Mouse (Mus musculus) limb, embryonic 12.5 days (tissue): Measurements from ENCODE around the gene Shisa6. TPM values are rescaled to one million over a fixed set of nuclear protein-coding genes. Genes with fewer than 3 reads are reported as not detected.
"Not testable (repeated sequence)": the region's sequence is repeated elsewhere in the genome, so short reads cannot be mapped to it uniquely, and the experiment has no call there.

ENCODE experiments used
- ATAC-seq: fragments of 200-750 bp; cut with Nextera tagmentation; 2 replicates; pipeline ENCODE4 v1.8.0; 2017; ENCODE audit warnings: low read depth, moderate TSS enrichment; ENCODE audit not compliant: insufficient number of reproducible peaks, insufficient read depth, low FRiP score, low TSS enrichment
- H3K27ac ChIP-seq: fragments of 300-500 bp; sonication (generic); 2 replicates; pipeline ENCODE4 v1.5.1; 2016; ENCODE audit warnings: mild to moderate bottlenecking, moderate library complexity
- H3K27me3 ChIP-seq: fragments of 300-500 bp; sonication (generic); 2 replicates; pipeline ENCODE4 v1.6.1; 2016; ENCODE audit warnings: mild to moderate bottlenecking, moderate library complexity
- H3K36me3 ChIP-seq: fragments of 300-500 bp; sonication (generic); 2 replicates; pipeline ENCODE4 v1.6.1; 2016; ENCODE audit warnings: mild to moderate bottlenecking, moderate library complexity
- H3K4me1 ChIP-seq: fragments of 300-500 bp; sonication (generic); replicated peaks from 2 replicates; pipeline ENCODE4 v1.6.1; 2016
- H3K4me2 ChIP-seq: fragments of 300-500 bp; sonication (generic); 2 replicates; pipeline ENCODE4 v1.6.1; 2016; ENCODE audit warnings: mild to moderate bottlenecking, moderate library complexity
- H3K4me3 ChIP-seq: fragments of 300-500 bp; sonication (generic); replicated peaks from 2 replicates; pipeline ENCODE4 v1.5.1; 2016; ENCODE audit warnings: mild to moderate bottlenecking
- H3K9ac ChIP-seq: fragments of 300-500 bp; sonication (generic); replicated peaks from 2 replicates; pipeline ENCODE4 v1.6.1; 2016; ENCODE audit warnings: mild to moderate bottlenecking, moderate library complexity
- H3K9me3 ChIP-seq: fragments of 300-500 bp; sonication (generic); 2 replicates; pipeline ENCODE4 v1.6.1; 2016; ENCODE audit warnings: mild to moderate bottlenecking, moderate library complexity
- WGBS: fragments of 180-500 bp; shearing (Covaris S2); methylation state at CpG from one replicate; pipeline ENCODE4 v1.1.7; 2016; 5-methylcytosine and 5-hydroxymethylcytosine counted together
- polyA plus RNA-seq: library from polyadenylated mRNA; unstranded; fragments of >200 nt; fragmentation: Nextera tagmentation; extraction: Ambion mirVana; gene quantifications from 2 replicates; pipeline ENCODE4 v1.2.1, GENCODE M21; 2016

Gene Shisa6
- polyA plus RNA-seq, 1 experiment from 2014 or later: 0.18 TPM

- no peaks in the 10 kb centered on the region for H3K4me1 ChIP-seq
- ATAC-seq: no peak
- H3K36me3 ChIP-seq: no peaks in the 10 kb centered on the region
- H3K27ac ChIP-seq: no peak overlapping the region
- H3K4me2 ChIP-seq: no peak overlapping the region
- H3K4me3 ChIP-seq: no peak overlapping the region
- no peak overlapping the region for H3K9ac ChIP-seq
- WGBS: 80% methylated on average over 6 of the region's 6 CpGs
- no peaks in the 10 kb centered on the region for H3K27me3 ChIP-seq
- H3K9me3 ChIP-seq: no peaks in the 10 kb centered on the region
These were observed 43.3 kb downstream of the Shisa6 start for GRCm38 (mm10) chr11:66482501-66482900.

- no peaks in the 10 kb centered on the region; the same call in 1 of the 2 replicates for H3K27me3 ChIP-seq
- 58% methylated on average over 5 of the region's 5 CpGs for WGBS
- no peak overlapping the region for H3K4me2 ChIP-seq
- no peak overlapping the region for H3K9ac ChIP-seq
- H3K27ac ChIP-seq: no peak overlapping the region
- no peaks in the 10 kb centered on the region for H3K4me1 ChIP-seq
- no peak overlapping the region for H3K4me3 ChIP-seq
- no peaks in the 10 kb centered on the region for H3K9me3 ChIP-seq
- H3K36me3 ChIP-seq: no peaks in the 10 kb centered on the region
- ATAC-seq: no peak
These were observed 83.1 kb downstream of the Shisa6 start for GRCm38 (mm10) chr11:66442631-66443030.

- WGBS: 89% methylated on average over 6 of the region's 6 CpGs
- H3K9ac ChIP-seq: no peak overlapping the region
- H3K27ac ChIP-seq: no peak overlapping the region
- no peaks in the 10 kb centered on the region for H3K4me1 ChIP-seq
- no peaks in the 10 kb centered on the region for H3K9me3 ChIP-seq
- H3K4me2 ChIP-seq: no peak overlapping the region
- H3K27me3 ChIP-seq: no peaks in the 10 kb centered on the region
- H3K36me3 ChIP-seq: no peaks in the 10 kb centered on the region
- ATAC-seq: no peak
- no peak overlapping the region for H3K4me3 ChIP-seq
These were observed 99.6 kb downstream of the Shisa6 start for GRCm38 (mm10) chr11:66426129-66426528.

- H3K27me3 ChIP-seq: no peaks in the 10 kb centered on the region
- 76% methylated on average over 3 of the region's 3 CpGs for WGBS
- H3K4me3 ChIP-seq: no peak overlapping the region
- peaks cover 4% of the 10 kb centered on the region; the same call in 1 of the 2 replicates for H3K4me1 ChIP-seq
- H3K27ac ChIP-seq: no peak overlapping the region
- ATAC-seq: no peak
- H3K4me2 ChIP-seq: no peak overlapping the region
- no peaks in the 10 kb centered on the region for H3K36me3 ChIP-seq
- H3K9me3 ChIP-seq: no peaks in the 10 kb centered on the region
- no peak overlapping the region for H3K9ac ChIP-seq
These were observed 107.5 kb downstream of the Shisa6 start for GRCm38 (mm10) chr11:66418216-66418615.

- not testable (repeated sequence) for H3K4me2 ChIP-seq, H3K4me3 ChIP-seq, H3K4me1 ChIP-seq, H3K9me3 ChIP-seq, ATAC-seq, H3K36me3 ChIP-seq, H3K27me3 ChIP-seq, H3K27ac ChIP-seq, H3K9ac ChIP-seq
- 77% methylated on average over 6 of the region's 6 CpGs for WGBS
These were observed 117.0 kb downstream of the Shisa6 start for GRCm38 (mm10) chr11:66408721-66409120.

- H3K9me3 ChIP-seq: no peaks in the 10 kb centered on the region
- WGBS: 49% methylated on average over 7 of the region's 7 CpGs
- no peak overlapping the region for H3K9ac ChIP-seq
- H3K4me2 ChIP-seq: no peak overlapping the region
- no peaks in the 10 kb centered on the region; the same call in 1 of the 2 replicates for H3K4me1 ChIP-seq
- no peak overlapping the region for H3K27ac ChIP-seq
- H3K27me3 ChIP-seq: no peaks in the 10 kb centered on the region
- ATAC-seq: no peak
- H3K36me3 ChIP-seq: no peaks in the 10 kb centered on the region
- H3K4me3 ChIP-seq: no peak overlapping the region
These were observed 125.7 kb downstream of the Shisa6 start for GRCm38 (mm10) chr11:66400036-66400435.

- Histone ChIP-seq H3K4me2 (no peak overlapping the region), H3K9ac (no peak overlapping the region), H3K36me3 (no peaks in the 10 kb centered on the region), H3K9me3 (no peaks in the 10 kb centered on the region), H3K4me3 (no peak overlapping the region), H3K27ac (no peak overlapping the region), H3K4me1 (peaks cover 4% of the 10 kb centered on the region), H3K27me3 (peaks cover 7% of the 10 kb centered on the region; the same call in 1 of the 2 replicates)
- no peak for ATAC-seq
- WGBS: 74% methylated on average over 3 of the region's 3 CpGs
These were observed 138.2 kb downstream of the Shisa6 start for GRCm38 (mm10) chr11:66387561-66387960.

- Histone ChIP-seq H3K9me3 (no peaks in the 10 kb centered on the region), H3K27ac (no peak overlapping the region), H3K4me3 (no peak overlapping the region), H3K36me3 (no peaks in the 10 kb centered on the region), H3K9ac (no peak overlapping the region), H3K4me1 (peaks cover 9% of the 10 kb centered on the region), H3K4me2 (no peak overlapping the region), H3K27me3 (no peaks in the 10 kb centered on the region)
- WGBS: 80% methylated on average over 3 of the region's 3 CpGs
- no peak for ATAC-seq
These were observed 154.0 kb downstream of the Shisa6 start for GRCm38 (mm10) chr11:66371796-66372195.

GRCm38 (mm10) chr11:66369764-66370163 is 156.0 kb downstream of the Shisa6 start:
- peaks cover 16% of the 10 kb centered on the region for H3K4me1 ChIP-seq
- 86% methylated on average over 4 of the region's 4 CpGs for WGBS
- H3K4me2 ChIP-seq: no peak overlapping the region
- no peak overlapping the region for H3K9ac ChIP-seq
- no peaks in the 10 kb centered on the region for H3K36me3 ChIP-seq
- H3K27me3 ChIP-seq: no peaks in the 10 kb centered on the region
- no peak overlapping the region for H3K4me3 ChIP-seq
- no peaks in the 10 kb centered on the region for H3K9me3 ChIP-seq
- H3K27ac ChIP-seq: no peak overlapping the region
- ATAC-seq: no peak

GRCm38 (mm10) chr11:66366809-66367685 is 158.7 kb downstream of the Shisa6 start:
- no peaks in the 10 kb centered on the region for H3K9me3 ChIP-seq
- 34% methylated on average over 8 of the region's 8 CpGs for WGBS
- H3K4me1 ChIP-seq: peaks cover 16% of the 10 kb centered on the region
- H3K9ac ChIP-seq: no peak overlapping the region
- ATAC-seq: peak; percentile 66; the same call in 1 of the 2 replicates
- no peaks in the 10 kb centered on the region for H3K27me3 ChIP-seq
- H3K4me2 ChIP-seq: no peak overlapping the region
- no peak overlapping the region for H3K4me3 ChIP-seq
- H3K36me3 ChIP-seq: no peaks in the 10 kb centered on the region
- H3K27ac ChIP-seq: peak overlapping the region; percentile 50; the same call in 1 of the 2 replicates

- WGBS: 96% methylated on average over 1 of the region's 1 CpGs
These were observed 166.0 kb downstream of the Shisa6 start for GRCm38 (mm10) chr11:66359811-66360210.

More at GRCm38 (mm10) chr11:66359811-66360210, 166.0 kb downstream of the Shisa6 start:
- Histone ChIP-seq H3K9me3 (no peaks in the 10 kb centered on the region), H3K4me3 (no peak overlapping the region), H3K27ac (no peak overlapping the region), H3K27me3 (no peaks in the 10 kb centered on the region), H3K9ac (no peak overlapping the region), H3K36me3 (no peaks in the 10 kb centered on the region), H3K4me2 (no peak overlapping the region), H3K4me1 (no peaks in the 10 kb centered on the region)
- no peak for ATAC-seq
